Mouse (Mus musculus) embryonic stem cell, embryonic (primary cell): ENCODE results near the gene Taf3.

Experiments
- CTCF ChIA-PET, 4 experiments: fragments of 300-600 bp in 2 of 4; fragments of 350-600 bp in 2 of 4; sonication (Branson Sonifier 250); formaldehyde crosslinking; loops; one replicate each; lab custom pipeline; 2022; ENCODE audit warnings: inconsistent platforms in 2 of 4; lab: Charles Lee
- POLR2A ChIA-PET, 4 experiments: fragments of 300-600 bp in 2 of 4; fragments of 350-600 bp in 2 of 4; sonication (Branson Sonifier 250); formaldehyde crosslinking; loops; one replicate each; lab custom pipeline; 2022; ENCODE audit warnings: antibody characterized with exemption in 4 of 4, inconsistent platforms in 1 of 4; lab: Charles Lee

The Taf3 gene

DNA sequence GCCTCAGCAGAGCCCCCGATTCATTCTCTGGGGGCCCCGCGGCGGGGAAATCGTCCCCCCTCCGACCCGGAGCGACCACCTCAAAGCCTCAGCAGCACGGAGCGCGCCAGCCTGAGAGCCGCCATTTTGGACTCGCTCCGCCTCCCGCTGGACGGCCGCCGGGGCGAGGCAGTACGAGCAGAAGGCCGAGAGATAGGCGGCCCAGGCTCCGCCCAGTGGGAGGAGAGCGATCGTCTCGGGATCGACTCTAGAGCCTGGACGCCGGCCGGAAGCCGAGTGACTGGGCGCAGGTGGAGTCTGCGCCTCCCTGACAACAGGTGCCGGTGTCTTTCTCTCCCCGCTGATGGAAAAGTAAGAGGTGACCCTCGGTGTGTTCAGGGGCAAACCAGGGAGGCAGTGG, at the start of gene Taf3:
Gene Taf3 (minus strand): TSS at position 136 of the 400 bp plus-strand sequence.
- POLR2A ChIA-PET = interaction anchor here in 3 of 4 experiments (0.7 to 10.5 kb wide), 18 partner anchors 9 to 245 kb away, joined by 3 to 101 read pairs (median 4); partner anchors contain the start of genes Atp5c1 (in 2 of the 3) and Kin (in 2 of the 3)
- CTCF ChIA-PET = interaction anchor here in 1 of 4 experiments (0.6 to 1.5 kb wide), 3 partner anchors 12 to 240 kb away, joined by 3 to 13 read pairs (median 4); no protein-coding TSS in a partner anchor

DNA sequence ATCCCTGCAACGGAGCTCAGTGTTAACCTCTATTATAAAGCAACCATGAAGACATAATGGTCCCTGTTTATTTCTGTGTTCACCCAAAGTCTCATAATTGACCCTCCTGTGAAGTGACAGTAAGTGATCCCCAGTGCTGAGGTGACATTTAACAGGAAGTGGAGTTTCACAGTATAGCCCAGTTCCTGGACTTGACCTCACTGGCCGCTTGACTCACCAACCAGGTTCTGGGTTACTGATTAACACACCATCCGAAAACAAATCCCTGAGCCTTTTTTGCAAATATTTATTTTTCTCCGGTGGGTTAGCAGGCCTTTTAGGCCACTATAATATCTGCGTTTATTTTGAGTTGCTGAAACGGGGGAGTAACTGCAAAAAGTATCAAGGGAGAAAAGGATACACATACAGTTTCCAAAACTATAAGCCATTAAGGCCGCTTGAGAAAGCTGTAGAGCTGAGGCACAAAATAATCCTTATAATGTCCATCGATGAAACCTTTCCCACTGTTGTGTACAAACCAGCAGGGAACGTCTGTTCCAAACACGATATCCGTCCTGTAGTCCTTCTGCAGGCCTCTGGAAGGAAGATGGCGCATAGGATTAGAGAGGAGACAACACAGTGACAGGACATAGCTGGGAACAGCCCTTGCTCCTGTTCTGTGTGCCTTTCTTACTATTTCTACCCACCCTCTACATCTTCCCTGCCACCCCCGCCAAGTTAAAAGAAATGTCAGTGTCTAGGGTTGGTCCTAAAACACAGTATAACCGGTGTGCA, 46.1 kb upstream of the Taf3 start:
- POLR2A ChIA-PET = interaction anchor here in 3 of 4 experiments (1.0 to 4.4 kb wide), 3 partner anchors 14 to 18 kb away, joined by 3 to 29 read pairs (median 5); partner anchors contain the start of genes Atp5c1 (in 2 of the 3) and Kin (in 2 of the 3)
- CTCF ChIA-PET = interaction anchor here in 3 of 4 experiments (0.6 to 1.2 kb wide), 3 partner anchors 14 to 350 kb away, joined by 3 to 4 read pairs (median 3); partner anchors contain the start of genes Atp5c1 (in 1 of the 3) and Kin (in 1 of the 3)

DNA sequence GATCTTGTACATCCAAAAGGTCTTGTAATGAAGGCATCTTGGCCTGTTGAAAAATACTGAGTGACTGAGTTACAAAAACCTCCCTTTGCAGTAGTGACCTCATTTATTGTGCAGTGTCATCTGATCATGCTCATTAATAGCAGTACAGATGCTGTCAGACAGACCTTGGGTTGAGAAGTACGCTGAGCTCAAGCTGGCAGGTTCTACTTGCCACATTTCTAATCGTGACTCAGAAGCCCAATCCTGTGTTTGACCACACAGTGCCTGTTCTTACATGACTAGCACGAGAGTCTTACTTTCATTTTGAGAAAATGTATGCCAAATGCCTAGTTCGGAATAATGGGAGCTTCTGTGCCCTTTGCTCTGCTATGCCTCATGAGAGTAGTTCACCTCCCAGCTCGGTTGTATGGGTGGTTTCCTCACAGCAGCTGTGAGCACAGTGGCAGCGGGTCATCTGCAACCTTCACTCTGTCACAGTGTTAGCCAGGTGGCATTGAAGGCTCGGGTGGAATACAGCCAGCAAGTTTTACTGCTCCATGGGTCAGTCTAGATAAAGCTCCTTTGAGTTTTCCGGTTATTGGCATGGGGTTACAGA, 39.0 kb upstream of the Taf3 start:
- CTCF ChIA-PET = interaction anchor here in 1 of 4 experiments (1.0 kb wide), 1 partner anchor 51 kb away, joined by 4 read pairs; no protein-coding TSS in a partner anchor
- POLR2A ChIA-PET = interaction anchor here in 2 of 4 experiments (0.8 to 1.5 kb wide), 5 partner anchors 7 to 198 kb away, joined by 3 to 4 read pairs (median 3); partner anchors contain the start of genes Atp5c1 (in 1 of the 2) and Kin (in 1 of the 2)

DNA sequence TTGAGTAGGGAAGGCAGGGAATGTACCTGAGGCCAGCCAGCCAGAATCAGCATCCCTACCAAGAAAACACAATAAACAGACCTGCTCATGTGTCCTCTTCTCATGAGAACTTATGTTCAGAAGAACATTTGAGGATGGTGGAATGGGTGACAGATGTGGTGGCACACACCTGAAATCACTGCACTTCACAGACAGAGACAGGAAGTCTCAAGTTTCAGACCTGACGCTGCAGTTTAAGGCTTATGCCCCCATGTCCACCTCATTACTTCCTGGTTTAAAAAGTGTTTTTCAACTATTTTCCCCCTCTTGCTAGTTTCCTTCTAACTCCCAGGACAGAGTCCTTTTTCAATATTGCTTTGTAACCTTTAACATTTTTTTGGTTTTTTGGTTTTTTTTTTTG, 34.3 kb upstream of the Taf3 start:
- ChIA-PET POLR2A (interaction anchor here in 1 of 4 experiments (1.2 kb wide), 1 partner anchor 15 kb away, joined by 4 read pairs; no protein-coding TSS in a partner anchor), CTCF (no interaction called here)

DNA sequence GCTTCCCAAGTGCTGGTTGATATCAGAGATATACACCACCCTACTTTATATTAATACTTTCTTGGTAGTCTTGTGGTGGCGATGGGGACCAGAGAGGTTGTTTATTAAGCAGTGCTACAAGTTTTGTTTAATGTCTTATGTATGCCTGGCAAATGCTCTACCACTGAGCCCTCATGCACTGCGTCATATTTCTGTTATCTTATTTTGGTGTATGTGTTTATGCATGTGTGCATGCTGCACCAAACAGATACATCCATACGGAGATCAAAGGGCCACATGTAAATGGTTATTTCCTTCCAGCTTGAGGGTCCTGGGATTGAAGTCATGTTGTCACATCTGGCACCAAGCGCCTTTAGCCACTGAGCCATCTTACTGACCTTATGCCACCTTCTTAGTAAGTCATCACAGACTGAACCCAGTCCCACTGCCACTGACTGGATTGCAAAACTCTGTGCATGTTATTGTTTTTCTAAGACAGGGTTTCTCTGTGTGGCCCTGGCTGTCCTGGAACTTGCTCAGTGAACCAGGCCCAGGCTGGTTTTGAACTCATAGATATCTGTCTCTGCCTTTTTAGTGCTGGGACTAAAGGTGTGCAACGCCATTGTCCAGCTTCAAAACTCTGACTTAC, 33.2 kb upstream of the Taf3 start:
- ChIA-PET POLR2A (no interaction called here), CTCF (no interaction called here)

DNA sequence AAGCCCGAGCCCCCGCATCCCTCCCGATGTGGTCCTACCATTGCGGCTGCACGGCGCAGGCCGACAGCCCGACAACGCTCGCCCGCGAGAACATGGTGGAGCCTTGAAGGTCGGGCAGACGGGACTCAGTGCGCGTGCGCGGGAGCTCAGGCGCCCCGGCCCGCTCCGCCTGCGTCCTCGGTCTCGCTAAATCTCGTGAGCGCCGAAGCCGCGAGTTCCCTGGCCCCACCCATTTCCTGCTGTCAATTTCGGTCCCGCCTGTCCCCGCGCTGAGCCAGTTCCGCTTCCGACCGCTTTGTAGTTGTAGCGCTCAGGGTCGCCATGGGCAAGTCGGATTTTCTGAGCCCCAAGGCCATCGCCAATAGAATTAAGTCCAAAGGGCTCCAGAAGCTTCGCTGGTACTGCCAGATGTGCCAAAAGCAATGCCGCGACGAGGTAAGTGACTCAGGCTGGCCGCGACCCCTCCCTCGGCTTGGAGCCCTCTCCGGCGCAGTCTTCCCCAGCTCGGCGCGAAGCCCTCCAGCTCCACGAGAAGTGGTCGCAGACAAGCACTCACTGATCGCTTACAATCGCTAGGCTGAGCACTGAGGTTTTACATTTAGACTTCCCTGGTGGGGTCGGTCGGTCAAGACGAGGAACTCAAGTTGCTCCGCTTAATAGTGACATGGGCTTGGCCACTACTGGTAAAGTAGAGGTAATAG, 32.1 kb upstream of the Taf3 start, which contains the start of the genes Atp5c1 and Kin:
Gene Atp5c1 (minus strand): TSS at position 201 of the 701 bp plus-strand sequence.
Gene Kin (plus strand): TSS at position 284 of the 701 bp plus-strand sequence.
- POLR2A ChIA-PET = interaction anchor here (0.5 to 6.6 kb wide), 66 partner anchors 8 to 1697 kb away, joined by 3 to 45 read pairs (median 4); partner anchors contain the start of genes Taf3 (in 2 of the 4), Fbh1 (in 1 of the 4) and Itih5 (in 1 of the 4)
- CTCF ChIA-PET = interaction anchor here (0.8 to 1.4 kb wide), 7 partner anchors 8 to 208 kb away, joined by 3 to 12 read pairs (median 4); no protein-coding TSS in a partner anchor

DNA sequence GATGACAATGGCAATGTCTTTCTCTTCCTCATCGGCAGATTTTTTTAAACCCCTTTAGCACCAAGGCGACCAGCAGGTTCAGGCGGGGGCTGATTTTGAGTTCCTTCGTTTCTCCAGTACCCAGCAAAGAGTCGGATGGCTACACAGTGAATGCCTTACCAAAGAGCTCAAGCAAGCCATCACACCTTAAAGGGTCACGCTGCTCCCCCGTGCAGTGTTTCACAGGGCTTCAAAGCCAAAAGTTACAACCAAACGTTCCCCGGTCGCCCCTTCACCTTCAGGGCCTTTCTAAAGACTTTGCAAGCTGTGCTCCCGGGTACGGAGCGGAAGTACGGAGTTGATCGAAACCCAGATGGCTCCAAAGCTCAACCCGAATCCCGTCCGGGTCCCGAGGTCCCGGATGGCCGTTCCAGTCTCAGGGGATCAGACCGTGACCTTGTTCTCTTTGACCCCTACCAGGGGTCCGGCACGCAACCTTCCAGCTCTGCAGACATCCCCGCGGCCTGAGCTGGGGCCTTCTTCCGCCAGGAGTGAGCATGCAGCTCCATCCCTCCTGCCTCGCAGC, 31.4 kb upstream of the Taf3 start:
- POLR2A ChIA-PET = interaction anchor here (0.6 to 6.6 kb wide), 60 partner anchors 8 to 1466 kb away, joined by 3 to 45 read pairs (median 4); partner anchors contain the start of genes Taf3 (in 2 of the 4) and Itih5 (in 1 of the 4)

DNA sequence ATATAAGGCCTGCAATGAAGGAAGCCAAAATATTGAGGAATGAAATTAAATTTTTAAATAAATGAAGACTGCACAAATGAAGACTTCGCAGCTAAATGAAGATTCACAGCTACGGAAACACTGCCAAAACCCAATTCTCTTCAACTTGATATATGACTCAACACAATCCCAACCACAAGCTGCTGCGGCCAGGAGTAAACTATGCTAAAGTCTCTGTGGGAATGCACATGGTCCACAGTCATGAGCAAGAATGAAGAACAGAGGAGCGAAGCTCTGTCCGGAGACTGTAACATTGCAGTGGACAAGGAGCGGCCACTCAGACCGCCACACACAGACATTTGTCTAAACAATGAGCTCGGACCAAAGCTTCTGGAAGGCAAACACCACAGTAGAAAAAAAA, 28.3 kb upstream of the Taf3 start:
- ChIA-PET POLR2A (interaction anchor here (0.7 to 10.6 kb wide), 13 partner anchors 8 to 200 kb away, joined by 3 to 101 read pairs (median 4); partner anchors contain the start of gene Taf3 (in 1 of the 4)), CTCF (interaction anchor here in 2 of 4 experiments (0.5 to 1.2 kb wide), 2 partner anchors 148 to 187 kb away, joined by 4 read pairs; no protein-coding TSS in a partner anchor)

More for the DNA sequence above, 31.4 kb upstream of the Taf3 start:
- CTCF ChIA-PET = interaction anchor here (0.8 to 1.4 kb wide), 7 partner anchors 8 to 209 kb away, joined by 3 to 12 read pairs (median 4); no protein-coding TSS in a partner anchor

DNA sequence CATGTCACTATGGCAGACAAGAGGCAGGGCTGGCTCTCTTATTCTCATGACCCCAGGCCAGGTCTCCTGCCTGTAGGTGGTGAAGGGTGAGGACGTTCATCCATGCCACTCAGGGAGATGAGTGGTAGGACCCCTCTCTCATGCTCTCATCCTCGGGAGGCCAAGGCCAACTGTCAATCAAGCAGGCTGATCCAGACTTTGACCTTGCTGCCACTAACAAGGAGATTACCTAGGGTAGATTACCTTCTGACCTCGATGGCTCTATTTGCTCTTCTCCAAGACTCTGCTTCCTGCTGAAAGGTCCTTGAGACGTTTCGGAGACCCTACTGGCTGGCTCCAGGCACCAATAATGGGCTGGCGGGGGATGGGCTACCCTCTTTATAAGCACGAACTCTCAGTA, 26.1 kb upstream of the Taf3 start:
- ChIA-PET POLR2A (interaction anchor here in 2 of 4 experiments (1.2 to 10.6 kb wide), 6 partner anchors 10 to 22 kb away, joined by 3 to 101 read pairs (median 4); partner anchors contain the start of gene Taf3 (in 1 of the 2)), CTCF (interaction anchor here in 2 of 4 experiments (0.7 to 0.8 kb wide), 2 partner anchors 17 to 38 kb away, joined by 3 read pairs; no protein-coding TSS in a partner anchor)

DNA sequence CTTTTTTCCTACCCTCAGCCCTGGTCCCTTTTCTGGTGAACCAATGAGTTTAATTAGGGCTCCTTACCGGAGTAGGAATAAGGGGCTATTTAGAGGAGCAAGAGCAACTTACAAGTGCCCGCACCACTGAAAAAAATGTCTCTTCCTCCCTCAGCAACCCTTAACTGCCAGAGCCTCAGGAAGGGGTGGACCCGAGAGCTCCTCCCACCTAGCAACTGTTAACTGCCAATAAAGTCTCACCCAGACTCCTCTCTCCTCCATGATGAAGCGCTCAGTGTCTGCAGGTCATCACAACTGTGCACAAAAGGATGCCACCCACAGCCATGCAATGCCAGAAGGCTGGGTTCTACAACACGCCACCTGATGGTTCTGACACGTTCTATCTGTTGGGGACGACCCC, 23.4 kb upstream of the Taf3 start:
- CTCF ChIA-PET = interaction anchor here in 2 of 4 experiments (0.6 to 0.9 kb wide), 3 partner anchors 27 to 35 kb away, joined by 3 to 4 read pairs (median 4); no protein-coding TSS in a partner anchor
- POLR2A ChIA-PET = interaction anchor here (0.6 to 10.6 kb wide), 14 partner anchors 8 to 759 kb away, joined by 3 to 101 read pairs (median 5); partner anchors contain the start of genes Atp5c1 (in 4 of the 4), Kin (in 4 of the 4) and Taf3 (in 2 of the 4)

DNA sequence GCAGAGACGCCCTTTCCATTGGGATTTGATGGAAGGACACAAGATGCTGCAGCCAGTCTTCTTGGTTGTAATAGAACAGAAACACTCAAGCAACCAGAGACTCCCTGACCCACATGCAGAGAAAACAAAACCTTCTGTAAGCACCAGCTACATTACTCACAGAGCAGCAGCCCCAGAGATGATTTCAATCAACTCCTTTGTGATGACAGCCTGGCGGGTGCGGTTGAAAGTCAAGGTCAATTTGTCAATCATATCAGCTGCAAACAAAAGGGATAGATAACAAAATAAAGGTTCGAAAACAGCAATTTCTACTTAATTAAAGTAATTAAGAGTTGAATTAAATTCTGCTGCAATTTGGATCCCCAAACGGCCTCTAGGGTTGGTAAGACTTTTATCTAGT, 10.4 kb upstream of the Taf3 start:
- CTCF ChIA-PET = no interaction called here

DNA sequence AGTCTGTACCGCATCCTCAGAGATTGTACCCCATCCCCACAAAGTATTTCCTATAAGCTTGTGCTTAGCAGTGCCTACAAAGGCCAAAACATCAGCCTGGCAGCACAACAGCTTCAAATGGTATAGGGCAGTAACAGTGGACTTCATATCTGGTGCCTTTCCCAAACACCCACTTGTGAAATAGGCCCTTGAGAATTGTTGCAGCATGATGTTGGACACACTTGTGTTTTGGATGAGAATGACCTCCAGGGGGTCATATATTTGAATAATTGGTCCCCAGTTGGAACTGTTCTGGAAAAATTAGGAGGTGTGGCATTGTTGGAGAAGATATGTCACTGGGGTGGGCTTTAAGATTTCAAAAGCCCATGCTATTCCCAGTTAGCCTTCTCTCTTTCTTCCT, 3.6 kb upstream of the Taf3 start:
- ChIA-PET POLR2A (interaction anchor here in 3 of 4 experiments (0.8 to 10.5 kb wide), 4 partner anchors 21 to 33 kb away, joined by 3 to 101 read pairs (median 4); partner anchors contain the start of genes Atp5c1 (in 2 of the 3) and Kin (in 1 of the 3)), CTCF (no interaction called here)

More for the DNA sequence above, 10.4 kb upstream of the Taf3 start:
- POLR2A ChIA-PET = interaction anchor here in 2 of 4 experiments (1.0 to 3.3 kb wide), 6 partner anchors 10 to 84 kb away, joined by 3 to 17 read pairs (median 6); partner anchors contain the start of genes Atp5c1 (in 2 of the 2), Kin (in 2 of the 2) and Taf3 (in 1 of the 2)

DNA sequence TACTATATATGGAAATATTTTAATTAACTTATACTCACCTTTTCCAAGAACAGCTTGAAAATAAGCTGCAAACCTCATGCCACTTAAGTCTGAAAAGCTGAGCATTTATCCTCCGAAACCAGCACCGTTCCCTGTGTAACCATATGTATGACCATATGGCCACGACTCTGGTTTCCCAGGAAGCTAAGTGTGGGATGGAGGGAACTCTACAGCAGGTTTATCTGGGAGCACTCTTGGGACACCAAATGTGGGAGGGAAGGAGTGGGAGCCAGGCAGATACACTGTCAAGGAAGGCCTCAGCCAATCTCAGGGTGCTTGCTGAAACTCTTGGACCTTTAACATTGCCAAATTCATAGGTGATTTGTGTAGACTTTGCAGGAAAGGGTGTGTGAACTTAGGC, 2.5 kb upstream of the Taf3 start:
- CTCF ChIA-PET = no interaction called here
- POLR2A ChIA-PET = interaction anchor here in 2 of 4 experiments (0.7 to 10.5 kb wide), 6 partner anchors 14 to 32 kb away, joined by 3 to 101 read pairs (median 9); partner anchors contain the start of genes Atp5c1 (in 2 of the 2) and Kin (in 2 of the 2)

DNA sequence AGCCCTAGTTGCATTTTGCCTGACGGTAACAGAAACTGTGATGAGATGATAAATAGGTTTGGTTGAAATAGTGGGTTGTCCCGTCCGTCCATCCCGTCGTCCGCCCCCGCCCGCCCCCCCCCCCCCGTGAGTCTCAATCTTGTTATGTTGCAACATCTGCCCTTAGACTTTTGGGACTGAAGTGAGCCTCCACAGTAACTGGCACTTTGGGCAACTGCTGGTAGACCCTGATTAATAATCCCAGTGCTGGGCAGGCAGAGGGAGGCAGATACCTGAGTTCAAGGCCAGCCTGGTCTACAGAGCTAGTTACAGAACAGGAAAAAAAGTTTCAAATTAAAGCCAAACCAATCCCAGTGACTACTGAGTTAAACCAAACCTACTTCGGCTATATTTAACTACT, 1.1 kb upstream of the Taf3 start:
- CTCF ChIA-PET = interaction anchor here in 1 of 4 experiments (0.6 kb wide), 1 partner anchor 21 kb away, joined by 3 read pairs; no protein-coding TSS in a partner anchor
- POLR2A ChIA-PET = interaction anchor here in 3 of 4 experiments (0.7 to 10.5 kb wide), 10 partner anchors 13 to 44 kb away, joined by 3 to 101 read pairs (median 5); partner anchors contain the start of genes Atp5c1 (in 2 of the 3) and Kin (in 2 of the 3)

DNA sequence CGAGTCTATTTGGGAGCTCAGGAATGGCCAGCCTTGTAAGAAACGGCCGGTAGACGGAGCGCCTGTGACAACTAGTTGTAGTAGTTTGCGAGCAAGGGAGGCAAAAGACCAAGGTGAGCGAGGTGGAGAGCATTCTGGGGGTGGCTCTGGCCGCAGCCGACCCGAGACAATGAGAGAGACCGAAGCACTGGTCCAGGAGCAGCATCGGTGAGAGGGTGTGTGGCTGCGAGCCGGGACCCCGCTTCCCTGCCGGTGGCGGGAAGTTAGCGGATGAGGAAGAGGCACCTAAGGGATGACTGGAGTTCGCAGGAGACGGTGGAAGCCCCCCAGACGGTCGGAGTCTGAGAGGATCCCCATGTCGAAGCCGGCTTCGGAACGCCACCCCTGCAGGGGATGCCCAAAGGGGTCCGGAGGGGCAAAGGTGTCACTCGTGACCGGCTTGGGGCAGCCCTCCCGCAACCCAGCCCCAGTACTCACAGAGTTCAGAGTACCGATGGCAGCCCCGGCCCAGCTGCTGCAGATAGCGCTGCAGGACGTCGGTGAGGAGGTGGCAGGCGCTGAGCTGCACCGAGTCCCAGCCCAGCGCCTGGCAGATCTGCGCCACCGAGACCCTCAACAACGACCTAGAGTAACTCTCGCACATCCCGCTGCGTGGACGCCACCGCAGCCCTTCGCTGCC, 499 bp downstream of the Taf3 start:
- ChIA-PET CTCF (interaction anchor here in 2 of 4 experiments (0.6 to 1.5 kb wide), 5 partner anchors 12 to 107 kb away, joined by 3 to 13 read pairs (median 3); no protein-coding TSS in a partner anchor), POLR2A (interaction anchor here (0.6 to 10.5 kb wide), 18 partner anchors 9 to 873 kb away, joined by 3 to 101 read pairs (median 4); partner anchors contain the start of genes Atp5c1 (in 2 of the 4) and Kin (in 2 of the 4))
